Mouse (Mus musculus): Measurements from ENCODE around the gene Olfr564.

The Olfr564 gene

GRCm38 (mm10) chr7:102803180-102803579 is at the start of gene Olfr564:
Gene Olfr564 (plus strand): TSS chr7:102803480.
- no peak for DNase-seq

DNA sequence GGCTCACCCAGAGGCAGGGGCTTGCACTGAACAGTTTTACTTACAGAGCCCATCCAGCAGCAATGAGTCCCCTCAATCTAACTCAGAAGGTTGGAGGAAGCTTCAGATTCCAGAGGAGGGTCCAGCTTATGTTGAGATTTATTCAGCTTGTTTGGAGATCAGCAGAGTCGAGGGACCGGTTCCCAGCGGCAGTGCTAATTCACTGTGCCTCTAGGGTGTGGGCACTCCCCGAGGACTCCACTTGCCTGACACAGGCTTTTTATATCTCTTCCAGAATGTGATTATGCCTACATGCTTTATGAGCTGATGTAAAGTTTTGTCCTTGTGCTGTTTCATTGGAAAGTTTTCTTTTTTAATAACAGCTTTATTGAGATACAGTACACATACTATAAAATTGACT is 44.0 kb upstream of the Olfr564 start, which contains the start of the genes Olfr560 and Olfr78:
Olfr560 (minus strand) TSS at position 101 of the 400 bp plus-strand sequence.
Olfr78 (minus strand) TSS at position 206 of the 400 bp plus-strand sequence.
- no peak for DNase-seq

- no peak for DNase-seq
Observed at GRCm38 (mm10) chr7:102770921-102771320, 32.4 kb upstream of the Olfr564 start, which contains the start of gene Olfr561. Gene Olfr561 (plus strand): TSS chr7:102771221.
